Mouse (Mus musculus) v-Abl transformed pro-B cells (cell line): ENCODE measurements at regions not wholly inside any gene's neighbourhood (a gene's known extent, or its start where the extent isn't known, plus 50 kb on each side); places are given as distances from the start of the nearest gene placed in this dataset.

Experiments
- in situ Hi-C, 2 experiments: fragments of 400-800 bp; cut with MboI; formaldehyde crosslinking; loops; one replicate each; pipeline ENCODE4 v1.15.1; 2025; ENCODE audit not compliant: unreplicated experiment in 2 of 2

DNA sequence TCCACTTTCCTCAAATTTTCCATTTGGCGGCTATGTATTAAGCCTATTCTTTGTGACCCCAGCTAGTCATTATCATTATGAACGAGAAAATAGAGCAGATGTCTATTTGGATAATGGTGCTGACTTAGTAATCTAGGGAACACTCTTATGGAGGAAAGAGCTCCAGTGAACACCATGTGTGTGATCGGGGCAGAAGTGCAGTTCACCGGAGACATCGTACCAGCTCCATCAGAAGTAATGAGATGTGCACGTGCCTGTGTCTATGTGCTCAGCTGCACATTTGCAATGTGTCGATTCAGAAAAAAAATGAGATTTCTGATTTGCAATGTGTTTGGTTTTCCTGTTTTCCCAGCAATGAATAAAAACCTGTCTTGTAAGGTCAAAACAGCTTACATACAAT, 206.6 kb downstream of the Mreg start:
- in situ Hi-C loops: no loop called here

DNA sequence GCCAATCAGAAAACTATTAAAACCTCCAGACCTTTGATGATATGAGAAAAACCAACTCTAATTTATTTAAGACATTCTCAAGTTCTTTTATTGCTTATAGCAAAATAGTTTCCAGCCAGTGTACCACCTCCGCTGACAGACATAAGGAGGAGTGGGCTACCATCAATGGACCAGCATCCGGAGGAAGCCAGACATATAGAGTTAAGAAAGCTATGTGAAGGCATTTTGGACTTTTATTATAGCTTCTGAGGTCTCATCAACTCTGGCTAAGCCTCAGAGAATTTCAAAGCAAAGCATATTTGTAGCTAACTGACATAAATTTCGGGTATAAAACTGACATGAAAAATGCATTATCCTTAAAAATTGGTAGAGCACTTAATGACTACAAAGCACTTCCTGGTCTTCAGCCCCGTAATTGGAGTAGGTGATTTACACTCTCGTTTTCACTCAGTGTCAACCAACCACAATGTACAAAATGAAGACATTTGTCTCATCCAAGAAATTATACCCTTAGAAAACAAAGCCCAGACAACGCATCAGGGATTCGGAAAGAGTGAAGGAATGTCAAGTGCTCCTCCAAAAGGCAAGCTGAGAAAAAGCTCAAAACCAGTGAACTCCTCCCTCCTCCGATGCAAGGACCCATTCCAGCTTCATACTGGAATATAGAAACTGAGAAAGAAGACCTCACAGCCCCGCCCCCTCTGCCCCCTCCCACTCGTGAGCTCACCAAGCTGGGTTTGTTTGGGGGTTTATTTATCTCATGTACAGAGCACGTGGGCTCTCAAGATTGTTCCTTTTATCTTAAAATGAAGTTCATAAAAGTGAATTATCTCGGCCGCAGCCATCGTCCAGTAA, 208.5 kb downstream of the Mreg start:
- in situ Hi-C loops: no loop called here

DNA sequence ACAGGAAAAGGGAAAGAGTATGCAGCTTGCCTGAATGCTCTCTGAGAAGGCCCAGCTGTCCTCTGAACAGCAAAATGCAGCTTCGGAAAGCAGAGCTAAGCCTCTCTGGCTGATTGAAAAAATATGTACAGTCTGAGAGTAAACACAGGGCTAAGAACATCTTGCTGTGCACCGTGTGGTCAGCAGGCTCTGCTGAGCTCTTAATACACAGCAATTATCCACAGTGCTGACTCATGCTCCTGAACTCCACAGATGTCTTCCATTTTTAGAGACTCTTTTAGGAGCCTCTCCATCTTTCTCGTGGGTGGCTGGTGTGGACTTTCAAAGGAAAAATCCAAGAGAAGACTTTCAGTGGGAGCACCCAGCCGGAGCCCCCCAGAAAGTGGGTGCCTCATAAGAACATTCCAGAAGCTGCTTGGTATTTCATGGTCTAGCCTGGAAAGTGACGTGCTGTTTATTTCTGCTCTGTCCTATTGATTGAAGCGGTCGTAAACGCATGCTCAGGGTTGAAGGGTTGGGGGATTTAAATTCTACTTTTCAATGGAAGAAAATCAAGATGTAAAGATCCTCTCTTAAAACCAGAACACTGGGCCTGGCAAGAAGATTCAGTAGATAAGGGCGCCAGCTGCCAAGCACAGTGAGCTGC, 209.5 kb downstream of the Mreg start:
- in situ Hi-C loops: no loop called here

DNA sequence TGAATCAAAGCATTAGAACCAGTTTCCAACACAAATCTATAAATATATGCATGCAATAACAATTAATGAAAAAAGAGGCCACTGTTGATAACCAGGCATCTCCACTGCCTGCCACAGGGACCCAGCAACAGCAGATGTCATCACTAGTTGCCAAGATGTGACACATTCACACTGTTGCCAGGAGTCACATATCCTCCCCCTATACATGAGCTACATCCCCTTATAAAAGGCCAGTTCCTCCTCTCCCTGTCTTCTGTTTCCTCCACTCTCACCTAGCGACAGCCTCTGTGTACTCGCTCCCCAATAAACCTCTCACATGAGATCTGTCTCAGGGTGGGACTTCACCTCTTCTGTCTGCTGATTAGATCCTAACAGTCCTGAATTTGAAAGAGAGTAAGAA, 211.4 kb downstream of the Mreg start:
- in situ Hi-C loops: no loop called here

DNA sequence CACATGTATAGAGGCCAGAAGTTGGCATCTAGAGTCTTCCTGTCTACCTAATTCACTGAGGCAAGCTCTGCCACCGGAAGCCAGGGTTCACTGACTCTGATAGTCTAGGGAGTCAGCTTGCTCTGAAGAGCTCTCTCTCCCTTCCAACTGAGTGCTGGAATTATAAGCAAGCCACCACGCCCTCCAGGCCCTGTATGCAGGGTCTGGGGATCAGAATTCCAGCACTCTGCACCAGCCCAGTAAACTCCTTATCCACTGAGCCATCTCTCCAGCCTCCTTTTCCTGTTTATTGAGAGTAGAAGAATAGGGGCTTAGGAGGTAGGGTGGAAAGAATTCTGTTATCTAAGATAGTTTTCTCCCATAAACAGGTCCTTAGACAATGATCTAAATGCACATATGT, 215.3 kb downstream of the Mreg start:
- in situ Hi-C loops: no loop called here

DNA sequence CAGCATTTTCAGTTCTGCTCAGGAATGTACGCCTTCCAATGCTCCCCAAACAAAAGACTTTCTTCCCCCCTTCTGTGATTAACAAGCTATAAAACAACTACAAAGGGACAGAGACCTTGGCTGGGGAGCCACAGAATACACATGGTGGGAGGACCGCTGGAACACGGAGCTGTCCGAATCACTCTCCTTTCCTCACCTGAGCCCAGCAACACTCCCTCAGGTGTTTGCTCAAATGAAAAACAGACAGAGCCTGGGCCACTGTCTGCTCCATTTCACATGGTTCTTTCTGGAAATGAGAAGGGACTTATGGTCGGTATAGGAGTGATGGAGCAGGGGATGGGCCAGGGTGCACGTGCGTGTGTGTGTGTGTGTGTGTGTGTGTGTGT, 215.9 kb downstream of the Mreg start:
- in situ Hi-C loops: no loop called here

DNA sequence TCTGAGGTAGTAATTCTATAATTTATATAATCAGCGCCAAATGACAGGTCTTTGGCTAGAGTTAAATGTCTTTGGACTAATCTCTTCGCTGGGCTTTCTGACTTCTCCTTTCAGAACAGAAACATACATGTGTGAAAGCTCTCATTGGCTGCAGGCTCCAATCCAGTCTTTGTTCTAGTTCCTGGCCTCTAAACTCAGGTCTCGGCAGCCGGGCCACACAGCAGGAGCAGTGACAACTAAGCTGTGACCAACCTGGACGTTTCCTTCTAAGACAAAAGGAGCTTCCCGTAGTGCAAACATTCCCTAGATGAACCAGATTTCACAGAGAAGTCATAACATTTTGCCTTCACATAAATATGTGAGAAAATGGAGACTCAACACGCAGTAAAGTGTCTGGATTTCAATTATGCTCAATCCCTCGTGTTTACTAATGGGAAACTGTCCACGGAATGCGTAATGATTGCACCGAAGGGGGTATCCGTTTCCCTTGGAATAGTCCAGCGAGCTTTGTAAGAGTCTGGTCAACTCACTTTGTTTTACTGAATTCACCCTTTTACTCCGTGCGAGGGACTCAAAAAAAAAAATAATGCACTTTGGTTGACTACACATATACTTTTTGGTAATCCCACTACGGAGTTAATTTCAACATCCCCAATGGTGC, 216.4 kb downstream of the Mreg start:
- in situ Hi-C loops: no loop called here

DNA sequence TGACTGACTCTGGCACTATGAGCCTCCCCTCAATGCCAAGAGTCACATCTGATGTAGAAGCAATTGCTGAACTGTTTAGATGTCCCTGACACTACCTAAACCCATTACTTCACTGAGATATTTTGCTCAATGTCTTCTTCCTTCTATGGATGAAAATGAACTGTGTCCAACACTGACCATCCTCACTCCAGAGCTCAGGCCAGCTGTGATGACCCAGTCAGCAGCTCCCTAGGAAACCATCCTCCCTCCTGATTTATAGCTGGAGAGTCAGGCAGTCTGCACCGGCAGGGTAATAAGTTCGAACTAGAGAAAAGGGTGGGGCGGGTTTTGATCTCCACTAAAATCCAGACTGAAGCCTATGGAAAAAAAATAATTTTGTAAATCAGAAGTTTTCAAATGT, 221.2 kb downstream of the Mreg start:
- in situ Hi-C loops: no loop called here

DNA sequence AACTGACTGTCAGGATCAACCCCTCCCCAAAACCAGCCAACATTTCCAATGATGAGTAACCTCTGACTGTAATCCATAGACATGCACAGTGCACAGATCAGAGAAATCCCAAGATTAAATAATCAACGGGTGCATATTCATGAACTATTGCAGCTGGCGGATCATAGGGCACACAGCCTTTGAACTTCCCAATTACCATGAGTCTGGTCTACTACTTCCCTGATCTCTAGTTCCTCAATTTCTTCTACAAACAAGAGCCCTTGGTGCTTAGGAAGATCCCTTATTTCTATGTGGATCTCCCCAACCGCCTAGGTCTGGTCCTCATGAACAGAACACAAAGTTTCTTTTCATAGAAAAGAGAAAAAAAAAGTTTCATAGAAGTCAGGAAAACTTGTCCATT, 224.0 kb downstream of the Mreg start:
- in situ Hi-C loops: no loop called here

DNA sequence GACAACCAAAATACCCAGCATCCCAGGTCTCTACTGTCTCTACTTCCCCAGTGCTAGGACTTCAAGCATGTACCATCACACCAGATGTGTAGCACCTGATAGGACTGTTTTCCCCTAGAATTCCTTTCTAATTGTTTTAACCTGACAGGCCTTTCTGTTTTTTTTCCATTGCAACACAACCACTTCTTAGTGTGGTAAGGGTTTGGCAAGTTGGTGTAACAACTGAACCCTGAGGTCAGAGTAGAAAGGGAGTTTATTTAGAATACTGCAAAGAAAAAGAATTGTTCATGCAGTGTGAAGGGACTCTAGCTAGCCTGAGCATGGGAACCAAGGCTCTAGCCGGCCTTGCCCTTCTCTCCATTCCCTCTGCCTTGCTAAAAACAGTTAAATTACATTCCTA, 226.1 kb downstream of the Mreg start:
- in situ Hi-C loops: no loop called here

DNA sequence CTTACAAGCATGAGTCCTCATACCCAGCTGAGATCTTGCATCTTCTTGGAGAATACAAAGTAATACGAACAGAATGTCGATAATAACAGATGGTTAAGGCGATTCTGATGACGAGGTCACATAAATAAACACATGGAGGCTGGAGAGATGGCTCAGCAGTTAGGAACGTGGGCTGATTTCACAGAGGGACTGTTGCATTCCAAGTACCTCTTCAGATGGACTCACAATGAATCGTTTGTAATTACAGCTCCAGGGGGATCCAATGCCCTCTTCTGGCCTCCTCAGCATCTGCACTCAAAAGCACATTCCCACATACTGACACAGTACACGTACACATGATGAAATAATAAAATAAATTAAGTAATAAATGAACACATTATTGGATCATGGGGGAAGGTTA, 228.3 kb downstream of the Mreg start:
- in situ Hi-C loops: no loop called here

DNA sequence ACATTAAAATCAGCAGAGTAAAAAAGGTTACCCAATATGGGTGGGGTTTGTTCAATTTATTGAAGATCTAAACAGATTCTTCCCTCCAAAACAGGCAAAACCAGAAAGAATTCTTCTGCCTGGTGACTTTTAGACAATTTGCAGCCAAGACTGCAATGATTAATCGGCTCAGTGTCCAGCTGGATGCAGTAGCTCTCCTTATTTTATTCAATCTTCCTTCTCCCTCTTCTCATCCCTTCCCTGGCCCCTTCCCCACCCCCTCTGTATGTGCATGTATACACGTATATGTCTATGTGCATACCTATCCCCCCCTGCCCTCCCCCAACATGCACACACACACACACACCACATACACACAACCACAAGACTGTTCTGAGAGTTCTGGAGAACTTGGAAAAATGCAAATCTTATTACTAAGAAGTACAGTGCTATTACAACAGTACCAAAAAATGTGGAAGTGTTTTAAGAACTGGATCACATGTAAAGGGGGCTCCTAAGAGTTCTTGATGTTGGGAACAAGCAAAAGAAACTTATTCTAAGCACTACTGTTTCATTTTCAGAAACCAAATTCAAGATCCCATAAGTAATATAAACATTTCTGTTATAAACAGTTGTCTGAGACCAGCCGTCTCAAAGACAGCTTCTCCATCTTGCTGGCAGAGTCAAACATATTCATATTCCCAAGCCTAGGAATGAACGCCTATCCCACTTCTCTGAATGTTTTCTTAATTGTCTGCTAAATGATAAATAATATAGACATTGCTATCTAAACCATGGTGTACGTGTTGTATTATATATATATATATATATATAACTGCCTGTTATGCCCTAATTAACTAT, 229.5 kb downstream of the Mreg start:
- in situ Hi-C loops: no loop called here

DNA sequence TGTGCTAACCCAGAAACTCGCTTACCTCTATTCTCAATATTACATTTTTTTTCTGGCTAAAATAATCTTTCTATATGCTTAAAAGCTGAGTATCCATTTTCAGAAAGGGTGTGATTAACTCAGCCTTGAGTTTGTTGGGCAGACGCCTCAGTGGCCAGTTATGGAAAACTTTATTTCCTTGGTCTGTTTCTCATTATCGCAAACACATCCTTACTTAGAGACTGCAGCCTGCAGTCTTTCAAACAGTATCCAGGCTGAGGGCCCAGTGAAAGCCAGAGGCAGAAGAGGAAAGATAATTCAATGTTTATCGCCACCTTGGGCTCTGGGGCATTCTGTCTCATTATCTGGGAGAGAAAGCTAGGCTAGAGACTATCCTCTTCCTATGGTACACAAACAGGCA, 231.5 kb downstream of the Mreg start:
- in situ Hi-C loops: no loop called here

DNA sequence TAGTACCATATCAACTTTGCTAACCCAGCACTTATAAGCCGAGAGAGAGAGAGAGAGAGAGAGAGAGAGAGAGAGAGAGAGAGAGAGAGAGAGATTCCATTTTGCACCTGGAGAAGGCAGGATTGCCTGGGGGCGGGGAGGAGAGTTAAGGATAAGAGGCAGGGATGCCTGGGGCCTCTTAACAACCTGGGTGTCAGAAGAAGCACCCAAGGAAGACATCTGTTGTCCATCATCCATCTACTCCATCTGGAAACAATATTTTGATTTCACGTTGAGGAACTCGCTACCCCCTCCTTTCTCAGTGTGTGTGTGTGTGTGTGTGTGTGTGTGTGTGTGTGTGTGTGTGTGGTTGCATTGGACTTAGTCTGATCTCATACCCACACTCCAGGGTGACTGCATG, 232.8 kb downstream of the Mreg start:
- in situ Hi-C loops: no loop called here

DNA sequence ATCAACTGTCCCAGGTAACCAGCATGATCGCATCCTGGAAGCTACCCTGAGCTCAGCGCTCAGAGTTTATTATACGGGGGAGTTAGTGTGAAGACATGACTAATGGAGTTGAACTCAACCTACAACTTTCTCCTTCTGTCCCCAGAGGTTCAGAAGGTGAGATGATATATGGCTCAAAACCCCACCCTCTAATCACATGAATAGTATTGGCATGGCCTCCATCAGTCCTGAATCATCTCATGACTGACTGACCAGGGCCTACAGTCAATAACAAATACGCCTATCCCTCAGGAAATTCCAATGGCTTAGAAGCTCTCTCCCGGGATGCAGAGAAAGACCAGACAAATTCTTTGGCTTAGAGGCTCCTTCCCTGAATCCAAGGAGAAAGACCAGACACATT, 234.7 kb downstream of the Mreg start:
- in situ Hi-C loops: no loop called here

DNA sequence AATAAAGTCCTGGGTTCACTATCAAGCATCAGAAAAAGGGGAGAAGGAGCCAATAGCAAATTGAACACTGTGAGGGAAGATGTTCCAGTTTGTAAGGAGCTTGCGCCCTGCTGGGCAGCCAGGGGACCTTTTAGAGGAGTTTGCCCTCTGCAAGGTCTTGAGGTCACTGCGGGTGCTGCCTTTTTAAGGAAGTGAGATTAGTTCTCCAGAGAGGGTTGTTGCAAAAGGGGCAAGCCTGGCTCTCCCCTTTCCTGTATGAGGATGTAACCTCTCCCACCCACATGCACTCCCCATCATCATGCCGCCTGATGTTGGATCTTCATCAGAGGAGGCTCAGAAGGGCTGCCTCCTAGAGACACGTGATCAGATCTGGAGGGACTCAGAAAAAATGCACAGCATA, 237.4 kb downstream of the Mreg start:
- in situ Hi-C loops: loop anchor here (25.0 kb wide), 4 partner anchors 263 to 912 kb away; partner anchors contain the start of gene Smarcal1 (in 1 of the 2)

DNA sequence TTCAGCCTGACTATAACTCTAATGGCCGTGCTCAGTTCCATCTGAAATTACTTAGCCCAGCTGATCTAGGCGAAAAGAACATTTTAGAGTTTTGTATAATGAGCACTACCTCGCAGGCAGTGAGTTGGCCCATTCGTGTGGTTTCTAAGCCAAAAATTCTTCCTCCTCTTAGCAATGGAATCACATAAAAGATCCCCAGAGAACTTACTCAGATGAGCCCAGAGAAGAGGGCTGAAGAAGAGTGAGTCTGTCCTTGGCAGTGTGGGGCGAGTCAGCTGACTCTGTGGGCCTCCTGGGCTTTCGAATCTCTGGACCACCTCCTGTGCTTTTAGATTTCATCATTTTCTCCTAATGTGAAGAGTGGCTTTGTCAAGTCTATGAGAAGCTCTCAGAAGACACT, 240.2 kb downstream of the Mreg start:
- in situ Hi-C loops: loop anchor here (25.0 kb wide), 4 partner anchors 265 to 910 kb away; partner anchors contain the start of gene Smarcal1 (in 1 of the 2)

DNA sequence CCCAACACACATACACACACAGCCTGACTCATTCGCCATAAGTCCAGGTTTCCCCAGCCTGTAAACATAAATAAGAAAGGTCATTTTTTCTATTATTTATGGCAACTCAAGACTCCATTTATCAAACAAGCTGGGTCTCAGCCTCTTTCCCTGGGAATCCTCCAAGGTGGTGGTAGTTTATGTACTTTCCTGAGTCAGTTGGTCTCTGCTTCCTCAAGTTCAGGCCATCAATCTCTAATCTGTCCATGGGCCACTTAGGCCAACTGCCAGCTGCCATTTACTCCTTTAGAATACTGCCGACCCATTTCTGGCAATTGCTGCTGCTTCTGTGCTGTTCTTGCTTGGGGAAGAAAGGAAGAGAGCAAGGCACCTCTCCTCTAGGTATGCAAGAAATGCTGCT, 241.3 kb downstream of the Mreg start:
- in situ Hi-C loops: loop anchor here (25.0 kb wide), 4 partner anchors 267 to 908 kb away; partner anchors contain the start of gene Smarcal1 (in 1 of the 2)

DNA sequence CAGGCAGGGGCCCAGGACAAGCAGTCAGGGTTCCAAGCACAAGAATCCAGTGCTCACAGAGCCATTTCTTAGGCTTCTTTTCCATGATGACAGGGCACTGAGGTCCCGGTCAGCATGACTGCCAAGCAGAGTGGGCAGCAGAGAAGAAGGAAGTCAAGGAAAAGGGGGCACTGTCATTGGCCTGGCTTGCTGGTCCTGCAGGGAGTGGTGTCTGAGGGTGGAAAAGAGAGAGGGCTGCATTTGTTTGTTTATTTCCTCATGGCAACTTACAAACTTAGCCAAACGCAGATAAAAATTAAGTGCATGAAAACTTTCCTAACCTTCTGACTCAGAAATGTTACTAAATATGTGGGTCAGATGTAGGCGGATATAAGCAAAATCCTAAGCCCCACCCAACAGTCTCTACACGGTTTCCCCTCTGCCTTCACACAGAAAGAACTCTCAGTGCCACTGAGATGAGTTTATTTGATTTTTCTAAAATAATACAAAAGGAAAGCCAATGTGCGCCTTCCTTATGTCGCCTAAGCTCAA, 244.5 kb downstream of the Mreg start:
- in situ Hi-C loops: loop anchor here (10.0 to 25.0 kb wide), 5 partner anchors 107 to 905 kb away; partner anchors contain the start of gene Smarcal1 (in 1 of the 2)

DNA sequence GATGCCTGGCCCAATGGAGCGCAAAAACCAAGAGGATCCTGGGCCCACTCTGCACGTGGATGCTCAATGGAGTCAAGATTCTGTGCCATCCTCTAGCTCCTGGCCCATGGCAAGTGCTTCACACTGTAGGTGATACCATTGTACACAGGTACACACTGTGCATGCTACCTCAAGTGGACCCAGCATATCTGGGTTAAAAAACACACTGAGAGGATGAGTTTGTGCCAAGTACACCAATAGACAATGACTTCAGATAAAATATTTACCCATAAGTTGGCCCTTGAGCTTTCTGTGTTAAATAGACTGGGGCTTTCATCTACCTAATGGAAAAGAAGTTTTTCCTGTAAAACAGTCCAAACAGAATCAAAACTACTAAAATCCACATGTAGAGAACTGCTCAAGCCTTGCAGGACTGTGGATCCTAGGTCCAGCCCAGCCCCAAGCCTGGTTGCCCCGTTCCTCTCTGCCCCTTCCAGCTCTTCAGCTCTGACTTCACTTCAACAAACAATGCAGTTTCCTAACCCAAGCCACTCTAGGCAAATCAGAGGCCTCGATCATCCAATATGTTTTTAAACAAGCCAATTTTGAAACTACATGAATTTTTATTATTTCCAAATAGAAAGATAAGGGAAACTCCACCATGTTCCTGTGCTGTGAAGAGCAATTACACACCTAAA, 247.5 kb downstream of the Mreg start:
- in situ Hi-C loops: loop anchor here (5.0 to 25.0 kb wide), 6 partner anchors 110 to 902 kb away; partner anchors contain the start of gene Smarcal1 (in 1 of the 2)
